Mouse (Mus musculus): ENCODE results near the gene Trappc2l. TPM values are rescaled to one million over a fixed set of nuclear protein-coding genes. Genes with fewer than 3 reads are reported as not detected.

Trappc2l gene
- total RNA-seq, 2 experiments from 2014 or later = 75.6 to 79.9 TPM

DNA sequence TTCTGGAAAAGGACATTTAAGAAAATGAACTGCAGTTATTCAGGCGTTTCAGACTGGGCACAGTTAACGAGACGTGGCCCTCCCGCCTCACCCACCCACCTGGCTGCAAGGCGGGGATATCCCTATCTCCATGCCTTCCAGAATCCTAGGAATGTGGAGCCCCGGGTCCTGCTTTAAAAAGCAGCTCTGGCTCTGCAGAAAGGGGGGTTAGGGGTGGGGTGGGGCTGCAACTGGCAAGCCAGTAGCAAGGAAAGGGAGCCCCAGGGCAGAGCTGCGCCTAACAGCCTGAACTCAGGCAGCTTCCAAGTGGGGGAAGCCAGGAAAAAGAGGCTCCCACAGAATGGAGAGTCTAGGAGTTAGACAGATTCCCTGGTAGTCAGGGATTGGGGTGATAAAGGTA lies 32.2 kb upstream of the Trappc2l start:
- no peak for DNase-seq (ENCODE audit: low spot score in 2 of 2)

DNA sequence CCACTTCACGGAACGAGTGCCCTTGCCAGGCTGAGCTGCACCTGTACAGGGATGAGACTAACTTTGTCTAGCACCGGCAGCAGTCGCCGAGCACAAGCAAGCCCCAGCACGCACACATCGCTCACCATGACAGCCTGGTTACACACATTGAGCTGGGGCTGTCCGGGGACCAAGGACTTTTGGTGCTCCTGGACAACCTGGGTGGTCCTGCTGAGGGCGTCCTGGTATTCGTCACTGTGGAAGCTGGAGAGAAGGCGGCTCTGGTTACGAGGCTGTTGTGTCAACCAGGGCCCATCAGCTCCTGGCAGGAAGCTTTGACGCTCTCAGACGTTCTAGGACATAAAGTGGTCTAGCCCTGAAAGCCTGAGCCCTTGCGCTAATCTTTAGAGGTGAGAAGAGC lies 30.5 kb upstream of the Trappc2l start:
- DNase-seq (ENCODE audit: low spot score in 2 of 2) = no peak

DNA sequence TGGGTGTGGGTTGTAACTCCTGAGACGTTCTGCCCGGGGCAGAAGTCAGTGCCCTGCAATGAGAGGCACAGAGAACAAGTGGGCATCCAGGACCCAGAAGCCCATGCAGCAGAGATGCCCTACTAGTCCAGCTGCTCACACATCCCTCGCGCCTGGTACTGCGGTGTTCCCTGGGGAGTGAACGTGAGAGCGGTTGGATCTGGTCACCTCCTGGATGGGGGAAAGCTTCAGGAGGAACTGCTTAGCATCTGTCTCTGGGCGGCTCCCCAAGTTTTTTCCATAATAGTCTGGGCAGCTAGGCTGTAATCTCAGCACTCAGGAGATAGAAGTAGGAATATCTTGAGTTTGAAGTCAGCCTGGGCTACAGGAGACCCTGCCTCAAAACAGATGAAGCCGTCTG lies 26.5 kb upstream of the Trappc2l start:
- DNase-seq (ENCODE audit: low spot score in 2 of 2) = no peak

DNA sequence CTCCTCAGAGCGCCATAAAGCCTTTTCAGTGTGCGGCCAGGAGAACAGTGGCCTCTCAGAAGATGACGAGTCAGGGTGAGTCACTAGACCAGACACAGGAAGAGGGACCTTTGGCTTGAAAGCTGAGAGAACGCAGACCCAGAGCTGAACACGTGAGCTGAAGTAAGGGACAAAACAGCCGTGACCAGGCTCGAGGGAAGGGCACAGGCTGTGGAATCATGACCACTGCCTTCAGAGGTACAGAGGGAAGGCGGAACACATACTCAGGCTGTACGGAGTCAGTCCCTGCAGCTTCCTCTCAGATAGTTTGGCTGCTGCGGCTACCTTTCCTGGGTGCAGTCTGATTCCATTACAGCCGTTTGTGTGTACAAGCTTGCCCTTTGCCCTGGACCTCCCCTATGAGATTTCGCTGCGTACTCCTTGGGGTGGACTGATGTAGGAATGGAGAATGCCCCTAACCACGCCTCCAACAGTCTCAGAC lies 26.0 kb upstream of the Trappc2l start:
- DNase-seq (ENCODE audit: low spot score in 2 of 2) = no peak

DNA sequence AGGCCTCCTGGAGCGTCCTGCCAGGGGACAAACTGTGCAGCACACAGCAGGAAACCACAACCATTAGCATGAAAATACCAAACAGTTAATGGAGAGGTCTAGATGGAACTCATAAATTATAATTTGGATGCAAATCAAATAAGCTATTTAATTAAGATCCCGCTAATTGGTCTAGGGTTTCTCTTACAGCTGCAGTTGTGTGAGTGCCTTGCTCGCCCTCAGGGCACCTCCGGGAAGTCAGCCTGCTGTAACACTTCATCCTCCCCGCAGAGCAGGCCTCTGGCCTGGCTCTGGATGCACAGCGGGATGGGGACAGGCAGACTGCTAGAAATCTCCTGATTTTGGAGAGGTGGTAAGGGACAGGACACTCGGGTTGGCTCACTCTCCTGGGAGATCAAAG lies 25.3 kb upstream of the Trappc2l start:
- no peak for DNase-seq (ENCODE audit: low spot score in 2 of 2)

DNA sequence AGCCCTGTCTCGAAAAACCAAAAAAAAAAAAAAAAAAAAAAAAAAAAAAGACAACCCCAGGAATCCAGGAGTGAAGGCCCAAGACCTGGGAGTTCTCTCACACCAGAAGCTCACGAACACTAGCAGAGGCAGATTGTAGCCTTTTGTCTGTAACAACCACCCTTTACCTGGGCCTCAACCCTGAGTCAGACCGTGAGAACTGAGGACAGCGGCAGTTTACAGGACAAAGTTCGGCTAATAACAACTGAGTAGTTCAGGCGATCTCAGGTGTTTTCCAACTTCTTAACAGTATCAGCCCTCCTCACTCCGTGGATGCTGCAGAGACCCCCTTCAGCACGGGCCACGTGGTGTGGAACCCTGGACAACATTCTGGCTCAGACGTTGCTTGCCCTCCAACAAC lies 24.7 kb upstream of the Trappc2l start:
- DNase-seq (ENCODE audit: low spot score in 2 of 2) = no peak

DNA sequence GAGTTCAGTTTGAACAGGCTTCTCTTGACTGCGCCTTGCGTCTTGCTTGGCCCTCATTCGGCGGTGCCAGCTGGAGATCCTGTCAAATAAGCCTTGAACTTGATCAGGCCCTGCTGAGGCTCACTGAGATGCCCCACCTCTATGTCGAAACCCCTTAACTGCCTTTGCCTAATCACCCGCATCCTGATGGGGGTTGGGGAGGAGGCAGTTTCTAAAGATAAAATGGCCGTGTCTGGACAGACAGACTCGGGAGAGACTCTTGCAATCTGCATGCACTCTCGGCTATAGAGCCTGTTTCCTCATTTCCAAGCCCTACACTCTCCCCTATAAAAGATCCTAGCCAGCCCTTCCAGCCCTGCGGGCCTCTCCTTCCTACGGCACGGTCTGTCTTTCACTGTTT lies 18.2 kb upstream of the Trappc2l start:
- DNase-seq (ENCODE audit: low spot score in 2 of 2) = no peak

DNA sequence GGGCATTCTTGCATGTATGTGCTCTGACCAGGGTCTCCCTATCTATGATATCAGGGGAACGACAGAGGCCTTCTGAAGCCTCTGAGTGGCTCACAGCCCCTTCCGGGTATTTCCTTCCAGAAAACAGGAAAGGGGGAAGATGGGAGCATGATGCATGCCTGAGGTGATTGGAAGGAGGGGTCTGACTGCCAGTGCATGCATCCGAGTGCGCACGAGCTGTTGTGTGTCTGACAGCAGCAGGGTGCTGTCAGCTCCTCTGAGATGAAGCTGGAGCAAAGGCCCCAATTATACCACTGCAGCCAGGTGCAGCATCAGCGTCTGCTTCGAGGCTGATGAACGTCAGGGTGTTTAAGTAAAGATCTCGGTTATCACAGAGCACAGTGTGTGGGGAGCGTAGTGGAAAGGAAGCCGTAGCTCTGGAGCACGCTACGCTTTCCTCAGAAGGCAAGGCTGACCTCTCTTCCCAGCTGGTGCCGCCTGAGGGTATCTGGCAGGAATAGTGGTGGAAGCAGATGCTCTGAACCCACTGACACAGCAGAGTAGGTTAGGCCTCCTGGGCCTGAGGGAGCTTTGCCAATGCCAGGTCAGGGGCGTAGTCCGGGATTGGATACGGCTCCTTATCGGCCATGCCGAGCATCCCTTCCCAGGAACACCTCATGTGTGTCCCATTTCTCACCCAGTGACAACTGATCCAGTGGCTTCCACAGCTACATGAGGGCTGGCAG lies 17.5 kb upstream of the Trappc2l start:
- no peak for DNase-seq (ENCODE audit: low spot score in 2 of 2)

DNA sequence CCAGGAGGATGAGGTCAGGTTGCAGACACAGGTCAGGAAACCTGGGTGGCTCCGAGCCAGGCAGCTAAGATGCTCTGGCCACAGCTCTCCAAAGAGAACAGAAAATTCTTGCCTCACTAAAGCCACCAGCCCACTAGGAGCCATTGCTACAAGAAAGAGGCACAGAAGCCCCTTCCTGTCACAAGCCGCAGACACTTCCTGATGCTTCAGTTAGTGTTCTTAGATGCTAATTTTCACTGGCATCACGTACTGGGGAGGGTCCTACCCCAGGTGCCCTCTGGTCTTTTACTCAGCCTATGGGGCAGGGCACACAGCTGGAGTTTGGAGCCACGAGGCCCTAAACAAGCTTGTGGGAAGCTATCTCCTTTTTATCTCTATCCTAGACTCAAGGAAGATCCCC lies 15.4 kb upstream of the Trappc2l start:
- DNase-seq (ENCODE audit: low spot score in 2 of 2) = no peak

DNA sequence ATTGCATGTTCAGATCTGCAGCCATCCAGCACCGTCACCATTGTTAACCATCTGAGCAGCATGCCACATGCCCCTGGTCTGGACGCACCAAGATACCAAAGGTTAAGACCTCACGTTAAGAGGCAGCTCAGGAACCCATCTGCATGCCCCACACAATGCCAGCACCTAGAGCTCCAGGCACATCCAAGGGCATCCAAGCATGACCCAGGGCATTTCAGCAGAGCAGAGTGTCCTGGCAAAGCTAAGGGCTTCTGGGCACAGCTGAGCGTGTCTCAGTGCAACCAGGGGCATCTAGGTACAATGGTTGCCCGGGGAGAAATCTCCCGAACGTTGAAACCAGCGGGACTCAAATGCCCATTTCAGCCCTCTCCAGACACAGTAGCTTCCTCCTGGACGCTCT lies 10.8 kb upstream of the Trappc2l start:
- no peak for DNase-seq (ENCODE audit: low spot score in 2 of 2)

DNA sequence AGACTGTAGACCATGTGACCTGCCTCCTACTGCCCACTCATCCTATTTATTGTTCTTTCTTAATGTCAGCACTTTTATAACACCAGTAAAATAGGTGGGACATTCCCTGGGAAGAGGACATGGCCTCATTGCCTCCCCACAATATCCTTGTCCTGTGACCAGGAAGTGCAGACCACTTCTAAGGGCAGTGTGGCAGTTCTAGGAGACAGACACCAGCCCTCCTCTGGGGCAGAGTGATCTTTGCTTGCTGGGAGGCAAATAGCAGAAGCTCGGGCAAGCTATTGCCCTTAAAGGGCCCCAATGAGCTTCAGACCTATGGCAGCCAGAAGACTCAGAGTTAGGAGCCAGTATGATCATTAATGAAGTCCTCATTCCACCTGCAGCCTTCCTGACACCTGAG lies 6.8 kb upstream of the Trappc2l start:
- no peak for DNase-seq (ENCODE audit: low spot score in 2 of 2)

DNA sequence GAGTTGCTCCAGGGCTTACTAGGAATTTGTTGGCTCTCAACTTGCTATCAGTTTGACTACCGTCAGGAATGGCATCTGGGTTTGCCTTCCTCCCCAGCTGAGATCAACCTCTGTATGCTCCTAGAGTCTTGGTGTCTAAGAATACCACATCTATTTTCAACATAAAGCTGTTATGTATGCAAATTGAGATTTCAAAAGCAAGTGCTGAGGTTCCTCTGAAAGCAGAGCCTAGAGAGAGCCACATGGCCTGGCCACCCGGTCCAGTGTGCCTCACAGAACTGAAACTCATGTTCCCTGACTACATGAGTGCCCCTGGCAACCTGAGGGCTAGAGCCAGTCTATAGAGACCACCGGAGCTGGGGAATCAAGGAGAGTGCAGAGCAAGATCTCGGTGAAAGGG lies 6.1 kb upstream of the Trappc2l start:
- no peak for DNase-seq (ENCODE audit: low spot score in 2 of 2)

DNA sequence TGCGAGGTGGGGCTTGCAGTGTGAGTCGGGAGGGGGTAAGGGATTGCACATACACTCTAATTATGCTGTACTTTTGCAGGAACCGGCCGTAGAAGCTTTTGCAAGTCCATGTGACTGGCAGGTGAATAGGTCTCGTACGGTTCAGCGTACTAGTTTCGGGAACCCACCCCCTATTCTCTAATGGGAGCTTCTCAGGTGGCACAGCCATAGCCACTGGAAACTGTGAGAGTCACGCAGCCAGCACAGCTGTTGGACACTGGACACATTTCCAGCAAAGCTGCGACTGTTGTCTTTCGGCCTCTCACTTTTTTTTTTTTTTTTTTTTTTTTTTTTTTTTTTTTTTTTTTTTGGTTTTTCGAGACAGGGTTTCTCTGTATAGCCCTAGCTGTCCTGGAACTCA lies 4.6 kb upstream of the Trappc2l start:
- DNase-seq (ENCODE audit: low spot score in 2 of 2) = no peak

DNA sequence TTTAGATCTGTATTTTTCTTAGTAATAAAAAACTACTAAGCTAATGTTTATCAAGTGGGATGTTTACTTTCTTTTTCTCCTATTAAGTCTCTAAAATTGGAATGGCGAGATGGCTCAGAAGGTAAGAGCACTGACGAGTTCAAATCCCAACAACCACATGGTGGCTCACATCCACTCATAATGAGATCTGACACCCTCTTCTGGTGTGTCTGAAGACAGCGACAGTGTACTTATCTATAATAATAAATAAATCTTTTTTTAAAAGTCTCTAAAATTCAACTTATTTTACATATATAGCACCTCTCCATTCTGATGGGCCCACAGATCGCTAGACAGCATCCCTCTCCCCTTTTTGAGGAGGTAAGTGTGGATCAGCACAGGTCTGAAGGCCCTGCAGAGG lies 1.2 kb upstream of the Trappc2l start:
- DNase-seq (ENCODE audit: low spot score in 2 of 2) = no peak

DNA sequence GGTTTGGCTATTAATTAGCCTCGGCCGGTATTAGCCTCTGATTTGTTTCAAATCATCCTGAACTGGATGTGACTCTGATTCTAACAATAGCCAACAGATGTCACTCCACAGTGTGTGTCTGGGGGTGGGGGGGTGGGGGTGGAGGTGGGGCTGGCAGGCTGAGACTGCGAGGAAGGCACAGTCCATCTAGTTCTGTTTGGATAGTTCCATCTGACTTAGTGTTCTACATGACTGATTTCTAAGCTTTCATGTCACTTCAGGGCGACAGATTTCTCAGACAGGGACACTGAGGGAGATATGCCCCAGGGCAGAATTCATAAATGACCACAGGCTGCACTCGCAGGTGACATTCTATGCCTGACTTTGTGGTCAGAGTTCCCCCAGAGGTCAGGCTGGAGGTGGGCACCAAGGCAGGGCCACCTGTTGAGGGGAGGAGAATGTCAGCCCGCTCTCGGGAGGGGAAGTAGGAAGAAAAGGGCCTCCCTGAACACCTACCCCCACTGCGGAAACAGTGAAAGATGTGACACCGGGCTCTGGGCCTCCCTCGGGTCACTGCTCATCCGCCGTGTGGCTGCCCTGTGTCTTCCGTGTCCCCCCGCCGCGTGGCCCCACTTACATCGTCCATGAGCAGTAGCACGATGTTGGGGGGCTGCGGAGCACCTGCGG lies 695 bp upstream of the Trappc2l start:
- no peak for DNase-seq (ENCODE audit: low spot score in 2 of 2)

DNA sequence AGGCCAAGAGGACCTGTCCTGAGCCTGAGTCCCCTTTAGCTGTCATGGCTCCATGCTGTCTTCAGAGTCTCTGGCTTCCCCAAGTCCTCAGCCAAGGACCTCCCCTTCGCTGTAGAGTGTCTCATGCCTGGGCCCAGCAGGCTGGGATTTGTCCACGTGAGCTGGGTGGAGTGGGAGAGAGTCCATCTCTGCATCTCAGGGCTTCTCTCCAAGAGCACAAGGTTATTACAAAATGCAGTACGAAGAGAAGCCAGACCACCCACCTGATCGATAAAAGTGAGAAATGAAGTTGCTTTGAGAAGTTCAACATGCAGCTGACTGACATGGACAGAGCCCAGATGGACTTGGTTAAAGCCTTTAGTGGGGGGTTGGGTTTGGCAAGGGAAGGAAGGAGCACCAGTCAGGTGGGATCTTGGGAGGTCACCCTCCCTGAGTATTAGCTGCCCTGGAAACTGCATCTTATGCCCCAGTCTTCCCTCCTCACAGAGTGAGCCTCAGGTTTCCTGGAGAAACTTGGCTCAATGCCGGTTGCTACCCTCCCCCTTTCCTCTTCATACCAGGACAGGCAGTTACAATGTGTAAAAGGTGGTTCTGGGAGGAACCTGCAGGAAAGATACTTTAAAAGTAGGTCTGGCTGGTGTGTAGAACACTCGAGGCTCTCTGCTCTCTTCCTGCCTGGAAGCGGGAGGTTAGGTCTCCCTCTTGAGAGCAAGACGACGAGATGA lies 4.9 kb downstream of the Trappc2l start:
- no peak for DNase-seq (ENCODE audit: low spot score in 2 of 2)

DNA sequence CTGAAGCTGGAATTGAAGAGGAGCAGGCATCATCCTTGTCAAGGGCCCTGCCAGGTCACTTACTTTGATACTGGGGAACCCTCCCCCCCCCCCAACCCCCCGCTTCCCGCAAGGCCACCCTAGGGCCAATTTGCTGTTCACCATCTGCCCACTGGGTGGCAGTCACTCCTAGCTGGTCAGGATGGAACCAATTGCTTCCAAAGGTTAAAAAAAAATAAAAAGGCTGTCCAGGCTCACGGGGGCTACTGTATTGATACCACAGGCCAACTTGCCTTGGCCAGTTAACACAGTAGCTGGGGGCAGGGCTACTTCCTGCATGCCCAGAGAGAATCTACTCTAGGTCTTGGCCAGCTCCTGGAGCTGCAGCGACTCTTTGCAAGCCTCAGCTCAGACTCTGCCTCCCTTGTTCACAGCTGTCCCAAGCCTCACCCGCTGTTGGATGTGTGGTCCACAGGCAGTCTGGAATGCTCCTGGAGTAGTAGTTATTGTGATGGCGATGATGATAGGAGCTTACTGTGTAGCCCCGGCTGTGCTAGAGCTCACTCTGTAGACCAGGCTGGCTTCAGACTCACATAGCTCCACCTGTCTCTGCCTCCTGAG lies 6.6 kb downstream of the Trappc2l start:
- DNase-seq (ENCODE audit: low spot score in 2 of 2) = peak; percentile 87 to 89

DNA sequence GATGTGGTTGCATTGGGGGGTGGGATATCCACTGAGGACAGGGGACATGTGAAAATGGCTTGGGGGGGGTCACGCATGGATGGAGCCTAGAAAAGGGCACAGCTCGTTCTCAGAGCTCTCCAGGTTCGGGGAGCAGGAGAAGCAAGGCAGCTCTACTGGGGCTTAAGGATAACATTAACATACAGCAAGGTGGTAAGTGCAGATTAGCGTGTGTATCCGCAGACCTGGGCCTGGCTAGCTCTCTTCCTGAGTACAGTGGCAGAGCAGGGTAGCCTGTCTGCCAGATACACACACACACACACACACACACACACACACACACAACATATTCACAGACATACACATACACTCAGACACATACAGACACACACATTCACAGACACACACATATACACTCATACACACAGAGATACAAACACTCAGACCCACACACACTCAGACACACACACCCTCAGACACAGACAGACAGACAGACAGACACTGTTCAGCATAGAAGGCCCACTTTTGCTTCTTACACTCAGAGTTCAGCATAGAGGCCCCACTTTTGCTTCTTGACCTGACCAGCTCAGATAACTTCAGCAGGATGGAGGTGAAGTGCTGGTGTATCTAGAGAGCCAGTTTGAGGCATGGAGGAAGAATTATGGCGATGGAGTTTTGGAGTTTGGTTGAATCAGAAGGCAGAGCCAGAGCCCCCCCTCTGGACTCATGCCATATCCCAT lies 7.4 kb downstream of the Trappc2l start:
- DNase-seq (ENCODE audit: low spot score in 2 of 2) = no peak

DNA sequence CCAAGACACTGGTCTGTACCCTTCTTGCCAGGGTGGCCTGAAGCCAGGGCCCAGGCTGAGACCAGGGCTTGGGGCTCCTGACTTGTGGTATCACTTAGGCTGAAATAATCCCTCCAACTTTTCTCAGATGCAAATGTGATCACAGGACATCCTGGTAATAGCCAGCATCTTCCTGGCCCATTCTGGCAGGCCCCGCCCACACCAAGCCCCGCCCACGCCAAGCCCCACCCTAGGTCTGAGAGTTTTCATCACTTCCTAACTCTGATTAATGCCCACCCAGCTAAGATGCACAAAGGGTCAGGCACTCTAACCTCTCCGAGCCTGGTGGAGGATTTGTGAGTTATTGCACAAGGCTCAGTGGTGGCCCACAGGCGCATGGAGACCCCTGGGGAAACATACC lies 9.0 kb downstream of the Trappc2l start:
- no peak for DNase-seq (ENCODE audit: low spot score in 2 of 2)

DNA sequence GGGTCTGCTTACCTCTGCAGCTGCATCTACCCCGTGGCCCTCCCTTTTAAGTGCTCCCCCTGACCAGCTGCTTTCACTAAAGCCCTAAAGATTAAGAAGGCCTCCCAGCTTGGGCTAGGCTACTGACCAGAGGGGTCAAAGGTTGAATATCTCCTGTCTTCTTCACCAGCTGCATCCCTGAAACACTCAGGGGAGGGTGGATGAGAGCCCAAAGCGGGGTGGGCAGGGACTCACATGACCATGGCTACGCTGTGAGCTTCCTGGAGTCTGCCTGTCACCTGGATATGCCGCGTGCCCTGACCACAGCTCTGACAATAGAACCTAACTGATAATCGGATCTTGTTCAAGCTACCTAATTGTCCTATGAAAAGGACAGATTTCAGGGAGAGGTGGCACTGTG lies 11.3 kb downstream of the Trappc2l start, which contains the start of gene Pabpn1l:
TSS of gene Pabpn1l (minus strand) at position 13 of the 400 bp plus-strand sequence.
- no peak for DNase-seq (ENCODE audit: low spot score in 2 of 2)
